Mouse (Mus musculus) gastrocnemius, adult 18-20 months (tissue): ENCODE measurements around the gene Ces3b. TPM values are rescaled to one million over a fixed set of nuclear protein-coding genes. Genes with fewer than 3 reads are reported as not detected.

Experiments
- total RNA-seq, 2 experiments: library from RNA; stranded (reverse); gene quantifications; 2 replicates each; pipeline ENCODE4 v1.2.3; 2021

Gene Ces3b
- total RNA-seq, 2 experiments from 2014 or later, result 0.12 TPM; not detected in 1

Other genes with a start within 250 kb of the Ces3b start
- gene Ces2c, start 236.7 kb upstream of the Ces3b start, total RNA-seq, result under 1 TPM; 0.34 to 0.62 TPM
- gene Ces2e, start 157.5 kb upstream of the Ces3b start, total RNA-seq, result under 1 TPM in 1 of 2 experiments, not detected in 1; 0.19 TPM
- not detected for gene Ces2f, start 136.4 kb upstream of the Ces3b start, total RNA-seq
- gene Ces2g, start 122.0 kb upstream of the Ces3b start, total RNA-seq, result under 1 TPM; 0.40 to 0.50 TPM
- not detected for gene Ces2h, start 82.9 kb upstream of the Ces3b start, total RNA-seq
- gene Ces3a, start 35.2 kb upstream of the Ces3b start, total RNA-seq, result under 1 TPM in 1 of 2 experiments, not detected in 1; 0.57 TPM
- gene Ces4a, start 48.0 kb downstream of the Ces3b start, total RNA-seq, result not detected
- gene Cbfb, start 86.9 kb downstream of the Ces3b start, total RNA-seq, result 10 to 100 TPM; 80.3 to 88.8 TPM
- 10 to 100 TPM; 39.5 to 47.6 TPM for gene D230025D16Rik, start 141.4 kb downstream of the Ces3b start, total RNA-seq
- gene B3gnt9, start 171.4 kb downstream of the Ces3b start, total RNA-seq, result 1 to 10 TPM; 1.3 to 1.9 TPM
- 1 to 10 TPM; 2.8 to 3.3 TPM for gene Tradd, start 180.9 kb downstream of the Ces3b start, total RNA-seq
- under 1 TPM; 0.55 to 0.71 TPM for gene Fbxl8, start 180.9 kb downstream of the Ces3b start, total RNA-seq
- gene Hsf4, start 186.0 kb downstream of the Ces3b start, total RNA-seq, result 10 to 100 TPM in 1 of 2 experiments, 1 to 10 TPM in 1; 9.8 to 11.1 TPM
- gene Nol3, start 192.4 kb downstream of the Ces3b start, total RNA-seq, result 10 to 100 TPM; 32.7 to 38.9 TPM
- gene 4931428F04Rik, start 206.1 kb downstream of the Ces3b start, total RNA-seq, result under 1 TPM; 0.53 to 0.74 TPM
- gene Exoc3l, start 212.3 kb downstream of the Ces3b start, total RNA-seq, result 1 to 10 TPM in 1 of 2 experiments, under 1 TPM in 1; 0.85 to 1.3 TPM
- 10 to 100 TPM; 31.2 to 31.7 TPM for gene E2f4, start 213.9 kb downstream of the Ces3b start, total RNA-seq
- 1 to 10 TPM; 1.3 to 2.2 TPM for gene Elmo3, start 221.8 kb downstream of the Ces3b start, total RNA-seq
- gene Lrrc29, start 242.5 kb downstream of the Ces3b start, total RNA-seq, result 1 to 10 TPM in 1 of 2 experiments, under 1 TPM in 1; 0.89 to 1.4 TPM
- gene Tmem208, start 242.6 kb downstream of the Ces3b start, total RNA-seq, result 10 to 100 TPM; 21.1 to 22.6 TPM